Mouse (Mus musculus): ENCODE results near the gene 1700122O11Rik. TPM values are rescaled to one million over a fixed set of nuclear protein-coding genes. Genes with fewer than 3 reads are reported as not detected.

The 1700122O11Rik gene
- not detected for total RNA-seq (2021)
- long read RNA-seq, experiment 1 = 0 reads
- long read RNA-seq, experiment 2 = 0 reads

- no peak for DNase-seq
- intact Hi-C loops (cut with DNase I) = loop anchor here (5.0 kb wide), 1 partner anchor 66 kb away; no protein-coding TSS in a partner anchor
These were observed at the start of gene 1700122O11Rik for GRCm38 (mm10) chr17:48038193-48038592. 1700122O11Rik (minus strand) TSS chr17:48038293.

GRCm38 (mm10) chr17:48080626-48081025, 42.5 kb upstream of the 1700122O11Rik start:
- no peak for DNase-seq
- intact Hi-C loops (cut with DNase I) = no loop called here

- intact Hi-C loops (cut with DNase I) = no loop called here
- no peak for DNase-seq
These were observed 29.6 kb upstream of the 1700122O11Rik start for GRCm38 (mm10) chr17:48067729-48068128.

- no peak for DNase-seq
These were observed 29.1 kb upstream of the 1700122O11Rik start for GRCm38 (mm10) chr17:48067083-48067614.

GRCm38 (mm10) chr17:48065081-48065501, 27.0 kb upstream of the 1700122O11Rik start:
- intact Hi-C loops (cut with DNase I) = no loop called here
- DNase-seq = no peak

More at GRCm38 (mm10) chr17:48067083-48067614, 29.1 kb upstream of the 1700122O11Rik start:
- intact Hi-C loops (cut with DNase I) = no loop called here

GRCm38 (mm10) chr17:48064196-48064843, 26.2 kb upstream of the 1700122O11Rik start:
- intact Hi-C loops (cut with DNase I) = no loop called here
- DNase-seq = no peak

GRCm38 (mm10) chr17:48057382-48057781, 19.3 kb upstream of the 1700122O11Rik start:
- DNase-seq = peak in 1 of 2 experiments; percentile 23

GRCm38 (mm10) chr17:48055076-48055816, 17.2 kb upstream of the 1700122O11Rik start:
- no peak for DNase-seq
- intact Hi-C loops (cut with DNase I) = no loop called here

More at GRCm38 (mm10) chr17:48057382-48057781, 19.3 kb upstream of the 1700122O11Rik start:
- intact Hi-C loops (cut with DNase I) = no loop called here

- intact Hi-C loops (cut with DNase I) = no loop called here
- DNase-seq = no peak
These were observed 15.6 kb upstream of the 1700122O11Rik start for GRCm38 (mm10) chr17:48053646-48054045.

GRCm38 (mm10) chr17:48052338-48053067, 14.4 kb upstream of the 1700122O11Rik start:
- intact Hi-C loops (cut with DNase I) = no loop called here
- DNase-seq = no peak

GRCm38 (mm10) chr17:48051638-48052337, 13.7 kb upstream of the 1700122O11Rik start:
- intact Hi-C loops (cut with DNase I) = no loop called here
- DNase-seq = no peak

GRCm38 (mm10) chr17:48045631-48046030, 7.5 kb upstream of the 1700122O11Rik start:
- intact Hi-C loops (cut with DNase I) = loop anchor here (2.0 to 5.0 kb wide), 2 partner anchors 123 to 173 kb away; partner anchors contain the start of gene Foxp4
- DNase-seq = peak; percentile 69 to 86

- DNase-seq = no peak
- intact Hi-C loops (cut with DNase I) = no loop called here
These were observed 5.2 kb upstream of the 1700122O11Rik start for GRCm38 (mm10) chr17:48043154-48043880.

- peak; percentile 25 to 46 for DNase-seq
These were observed 3.5 kb upstream of the 1700122O11Rik start for GRCm38 (mm10) chr17:48041351-48042287.

GRCm38 (mm10) chr17:48039232-48039866, 1.3 kb upstream of the 1700122O11Rik start:
- peak; percentile 51 to 66 for DNase-seq
- intact Hi-C loops (cut with DNase I) = loop anchor here (5.0 kb wide), 1 partner anchor 67 kb away; no protein-coding TSS in a partner anchor

More at GRCm38 (mm10) chr17:48041351-48042287, 3.5 kb upstream of the 1700122O11Rik start:
- intact Hi-C loops (cut with DNase I) = no loop called here

- DNase-seq = no peak
- intact Hi-C loops (cut with DNase I) = loop anchor here (5.0 kb wide), 1 partner anchor 65 kb away; no protein-coding TSS in a partner anchor
These were observed 1.2 kb downstream of the 1700122O11Rik start for GRCm38 (mm10) chr17:48036921-48037320.
